Mouse (Mus musculus): ENCODE results near the gene Vps37c.

The Vps37c gene

GRCm38 (mm10) chr19:10740641-10741440 lies 52.3 kb downstream of the Vps37c start:
- DNase-seq (ENCODE audit: low spot score in 2 of 2) = no peak

DNA sequence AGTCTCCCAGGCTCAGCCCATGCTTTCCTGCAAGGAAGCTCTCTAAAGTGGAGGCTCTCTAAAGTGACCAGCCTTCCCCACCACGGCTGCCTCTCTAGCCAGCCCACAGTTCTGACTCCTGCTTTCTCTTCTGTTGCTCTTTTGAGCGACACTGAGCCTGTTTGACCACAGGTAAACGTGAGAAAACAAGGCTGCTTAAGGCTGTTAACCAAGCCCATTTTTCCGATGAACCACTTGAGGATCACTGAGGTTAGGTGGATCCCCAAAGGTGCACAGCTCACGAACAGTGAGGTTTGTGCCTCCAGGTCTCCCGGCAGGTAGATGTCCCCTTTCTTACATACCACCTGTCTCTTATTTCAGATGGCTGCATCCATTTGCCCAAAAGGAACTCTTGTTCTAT lies 53.6 kb downstream of the Vps37c start:
- no peak for DNase-seq (ENCODE audit: low spot score in 2 of 2)

GRCm38 (mm10) chr19:10742565-10742964 lies 54.0 kb downstream of the Vps37c start:
- DNase-seq (ENCODE audit: low spot score in 2 of 2) = no peak

- no peak for DNase-seq (ENCODE audit: low spot score in 2 of 2)
Measured at GRCm38 (mm10) chr19:10747182-10747581, 58.6 kb downstream of the Vps37c start.

GRCm38 (mm10) chr19:10747718-10748117 lies 59.2 kb downstream of the Vps37c start:
- no peak for DNase-seq (ENCODE audit: low spot score in 2 of 2)

GRCm38 (mm10) chr19:10748401-10749102 lies 60.0 kb downstream of the Vps37c start:
- DNase-seq (ENCODE audit: low spot score in 2 of 2) = no peak

GRCm38 (mm10) chr19:10749295-10749694 lies 60.8 kb downstream of the Vps37c start:
- no peak for DNase-seq (ENCODE audit: low spot score in 2 of 2)

DNA sequence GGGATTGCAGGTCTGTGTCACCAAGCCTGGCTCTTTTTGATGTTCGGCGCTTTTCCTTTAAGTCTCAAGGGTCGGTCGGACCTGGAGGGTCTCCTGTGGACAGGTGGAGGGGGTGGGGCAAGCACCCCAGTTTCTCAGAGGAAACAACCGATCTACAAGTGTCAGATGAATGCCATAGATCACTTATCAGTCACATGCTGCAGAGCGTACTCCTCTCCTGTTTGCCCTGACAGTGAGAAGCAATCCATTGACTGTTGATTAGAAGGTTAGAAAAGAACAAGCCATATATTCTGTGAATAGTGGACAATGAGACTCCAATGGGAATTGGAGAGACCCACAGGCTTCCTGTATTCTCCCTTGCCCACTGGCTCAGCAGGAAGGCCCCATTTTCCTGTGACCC lies 61.6 kb downstream of the Vps37c start:
- no peak for DNase-seq (ENCODE audit: low spot score in 2 of 2)

GRCm38 (mm10) chr19:10751607-10752006 lies 63.1 kb downstream of the Vps37c start:
- DNase-seq (ENCODE audit: low spot score in 2 of 2) = no peak

DNA sequence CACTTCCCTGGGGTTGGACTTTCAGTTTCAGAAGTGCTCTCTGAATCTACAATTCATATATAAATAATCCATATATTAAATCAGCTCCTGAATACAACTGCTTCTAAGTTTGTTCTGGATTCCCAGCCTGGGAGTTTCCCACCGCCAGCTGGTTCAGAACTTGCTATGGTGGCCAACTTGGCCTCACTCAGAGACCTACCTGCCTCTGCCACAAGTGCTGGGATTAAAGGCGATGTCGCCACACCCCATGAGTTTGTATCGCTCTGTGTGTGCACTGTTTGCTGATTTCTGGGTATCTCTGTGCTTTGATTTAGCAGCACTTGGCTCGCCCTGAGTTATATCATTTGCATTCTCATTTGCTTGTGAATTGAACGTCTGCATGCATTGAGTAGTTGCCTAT lies 63.6 kb downstream of the Vps37c start:
- no peak for DNase-seq (ENCODE audit: low spot score in 2 of 2)

- DNase-seq (ENCODE audit: low spot score in 2 of 2) = no peak
Measured at GRCm38 (mm10) chr19:10752646-10753045, 64.1 kb downstream of the Vps37c start.

- no peak for DNase-seq (ENCODE audit: low spot score in 2 of 2)
Measured at GRCm38 (mm10) chr19:10757125-10757524, 68.6 kb downstream of the Vps37c start.

GRCm38 (mm10) chr19:10757526-10757925 lies 69.0 kb downstream of the Vps37c start:
- no peak for DNase-seq (ENCODE audit: low spot score in 2 of 2)

DNA sequence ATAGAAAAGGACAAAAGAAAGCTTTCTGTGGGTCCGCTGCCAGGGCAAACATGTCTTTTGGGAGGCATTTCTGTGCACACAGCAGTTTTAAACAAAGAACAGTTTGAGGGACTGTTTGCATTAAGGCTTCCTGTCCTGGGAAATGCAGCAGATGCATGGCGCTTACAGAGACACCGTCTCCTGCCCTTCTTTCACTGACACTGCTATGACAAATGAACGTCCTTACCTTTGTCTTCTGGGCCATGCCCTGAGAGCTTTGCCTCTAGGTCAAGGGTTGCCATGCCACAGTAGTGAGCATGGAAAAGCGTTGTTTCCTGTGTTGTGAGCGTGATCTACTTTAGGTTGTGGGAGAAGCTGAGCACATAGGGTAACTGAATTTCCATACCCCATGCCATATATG lies 70.2 kb downstream of the Vps37c start:
- DNase-seq (ENCODE audit: low spot score in 2 of 2) = no peak

- DNase-seq (ENCODE audit: low spot score in 2 of 2) = no peak
Measured at GRCm38 (mm10) chr19:10759525-10759924, 71.0 kb downstream of the Vps37c start.

GRCm38 (mm10) chr19:10759983-10760831 lies 71.7 kb downstream of the Vps37c start:
- peak in 1 of 2 experiments; percentile 39 for DNase-seq (ENCODE audit: low spot score in 2 of 2)

- DNase-seq (ENCODE audit: low spot score in 2 of 2) = no peak
Measured at GRCm38 (mm10) chr19:10761794-10762415, 73.4 kb downstream of the Vps37c start.

DNA sequence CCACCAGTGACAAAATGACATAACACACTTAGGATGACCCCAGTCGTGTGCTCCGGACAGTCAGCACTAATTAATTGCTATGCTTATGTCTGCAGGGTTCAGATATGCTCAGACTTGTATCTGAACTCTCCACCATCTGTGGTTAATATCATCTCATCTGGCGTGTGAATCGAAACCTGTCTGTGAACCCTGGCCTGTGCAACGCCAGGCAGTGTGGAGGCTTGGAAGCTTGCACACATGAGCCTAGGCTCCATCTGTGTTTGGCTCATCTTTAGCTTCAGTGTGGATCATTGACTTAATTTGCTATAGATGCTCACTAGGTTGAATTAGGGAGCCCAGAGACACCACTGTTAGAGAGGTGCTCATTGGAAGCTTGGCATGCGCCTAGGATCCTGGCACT lies 73.9 kb downstream of the Vps37c start:
- no peak for DNase-seq (ENCODE audit: low spot score in 2 of 2)

- no peak for DNase-seq (ENCODE audit: low spot score in 2 of 2)
Measured at GRCm38 (mm10) chr19:10763381-10764031, 75.0 kb downstream of the Vps37c start.

Measured in right cerebral cortex, postnatal 10 days (tissue).